Mouse (Mus musculus): ENCODE data around the gene Vmn1r55.
"Not testable (repeated sequence)": the region's sequence is repeated elsewhere in the genome, so short reads cannot be mapped to it uniquely, and the experiment has no call there.

Gene Vmn1r55

GRCm38 (mm10) chr7:5149570-5149969, at the start of gene Vmn1r55:
Gene Vmn1r55, minus strand, starts transcription at chr7:5149670.
- DNase-seq = not testable (repeated sequence)

- not testable (repeated sequence) for DNase-seq
These were observed 47.2 kb upstream of the Vmn1r55 start, which contains the start of gene Vmn1r56 for GRCm38 (mm10) chr7:5196647-5197046. Gene Vmn1r56, minus strand, starts transcription at chr7:5196747.

- peak; percentile 70 to 77 for DNase-seq
These were observed 23.7 kb downstream of the Vmn1r55 start, which contains the start of gene Rasl2-9 for GRCm38 (mm10) chr7:5125549-5126406. Gene Rasl2-9, minus strand, starts transcription at chr7:5125950.

- DNase-seq = no peak
These were observed 24.4 kb downstream of the Vmn1r55 start for GRCm38 (mm10) chr7:5125078-5125477.

- DNase-seq = no peak
These were observed 32.6 kb downstream of the Vmn1r55 start, which contains the start of gene Rfpl4 for GRCm38 (mm10) chr7:5116850-5117249. Gene Rfpl4, minus strand, starts transcription at chr7:5116950.

GRCm38 (mm10) chr7:5112701-5113100, 36.8 kb downstream of the Vmn1r55 start:
- no peak for DNase-seq

- no peak for DNase-seq
These were observed 40.2 kb downstream of the Vmn1r55 start for GRCm38 (mm10) chr7:5109301-5109700.

- no peak for DNase-seq
These were observed 41.2 kb downstream of the Vmn1r55 start for GRCm38 (mm10) chr7:5108272-5108671.

GRCm38 (mm10) chr7:5102564-5102963, 46.9 kb downstream of the Vmn1r55 start:
- DNase-seq = no peak

- no peak for DNase-seq
These were observed 48.3 kb downstream of the Vmn1r55 start for GRCm38 (mm10) chr7:5101066-5101663.

- no peak for DNase-seq
These were observed 49.7 kb downstream of the Vmn1r55 start for GRCm38 (mm10) chr7:5099796-5100195.

GRCm38 (mm10) chr7:5098769-5099168, 50.7 kb downstream of the Vmn1r55 start:
- DNase-seq = no peak

GRCm38 (mm10) chr7:5092831-5093510, 56.5 kb downstream of the Vmn1r55 start:
- DNase-seq = no peak

- DNase-seq = no peak
These were observed 57.1 kb downstream of the Vmn1r55 start for GRCm38 (mm10) chr7:5092381-5092780.

- DNase-seq = no peak
These were observed 58.3 kb downstream of the Vmn1r55 start for GRCm38 (mm10) chr7:5091008-5091728.

- DNase-seq = no peak
These were observed 59.6 kb downstream of the Vmn1r55 start for GRCm38 (mm10) chr7:5089853-5090252.

- no peak for DNase-seq
These were observed 61.6 kb downstream of the Vmn1r55 start for GRCm38 (mm10) chr7:5087886-5088285.

- no peak for DNase-seq
These were observed 62.5 kb downstream of the Vmn1r55 start for GRCm38 (mm10) chr7:5086921-5087440.

- no peak for DNase-seq
These were observed 64.0 kb downstream of the Vmn1r55 start for GRCm38 (mm10) chr7:5085512-5085911.

- no peak for DNase-seq
These were observed 66.0 kb downstream of the Vmn1r55 start for GRCm38 (mm10) chr7:5083325-5084105.

- no peak for DNase-seq
These were observed 67.5 kb downstream of the Vmn1r55 start for GRCm38 (mm10) chr7:5081939-5082338.

- no peak for DNase-seq
These were observed 68.2 kb downstream of the Vmn1r55 start for GRCm38 (mm10) chr7:5081241-5081640.

Measured in cerebellum, postnatal 36 days (tissue).